9 mouse cellular contexts compared by ENCODE assay signal in the genomic region with DNA sequence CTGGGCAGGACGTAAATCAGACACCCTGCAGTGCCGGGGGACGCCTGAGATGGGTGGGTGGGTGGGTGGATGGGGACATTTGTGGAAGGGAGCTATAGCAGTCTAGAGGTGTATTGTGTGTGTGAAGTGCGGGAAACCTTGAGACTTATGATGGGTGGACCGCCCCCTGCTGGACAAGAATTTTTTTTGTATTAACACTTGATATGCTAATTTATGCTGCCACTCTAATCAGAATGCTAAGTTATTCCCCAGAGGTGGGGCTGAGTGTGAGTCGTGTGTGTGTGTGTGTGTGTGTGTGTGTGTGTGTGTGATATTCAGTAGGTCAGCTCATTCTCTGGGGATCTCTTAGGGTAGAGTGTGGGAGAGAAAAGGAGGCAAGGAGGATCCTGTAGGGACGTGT. TPM values are rescaled to one million over a fixed set of nuclear protein-coding genes. Genes with fewer than 3 reads are reported as not detected.
DNase-seq lines count a peak whose midpoint lies in the region; ATAC-seq and TF ChIP-seq lines count a peak whose summit lies in the region.
"Had no signal": no experiment of that assay in that cellular context is flagged by ENCODE, and none has a peak within 500 bp of the region (broad histone marks: within the 10 kb centered on the region; RNA-seq: fewer than 3 reads in every experiment).

No protein-coding gene starts in this region.

- H3K4me1 ChIP-seq in lung, postnatal 0 days (ENCODE audit: insufficient read depth, low read depth, low read length): peaks cover 18% of the 10 kb centered on the region
- peaks cover 8% of the 10 kb centered on the region; the same call in 1 of the 2 replicates for H3K4me1 ChIP-seq in bone marrow macrophage, adult 2 months (ENCODE audit: control insufficient read depth, insufficient read depth, low read length)
- peaks cover 65% of the 10 kb centered on the region for H3K4me1 ChIP-seq in forebrain, embryonic 12.5 days
- peaks cover 10 to 20% of the 10 kb centered on the region in 2 experiments for H3K4me1 ChIP-seq in liver, embryonic 14.5 days (replicated peaks; ENCODE audit: control insufficient read depth in 2 of 2, insufficient read depth in 2 of 2, low read length in 1 of 2)
- 0 out of 2 replicates have a peak, but pooled peaks cover 2% of the 10 kb centered on the region for H3K4me1 ChIP-seq in stomach, postnatal 0 days (replicated peaks; ENCODE audit: control insufficient read depth, insufficient read depth)

- H3K9ac ChIP-seq in lung, postnatal 0 days (replicated peaks; ENCODE audit: low read depth): no peak overlapping the region
- peak overlapping the region; percentile 88; the same call in 1 of the 2 replicates for H3K9ac ChIP-seq in forebrain, embryonic 12.5 days
- H3K9ac ChIP-seq in liver, embryonic 14.5 days (replicated peaks): no peak overlapping the region
- H3K9ac ChIP-seq in stomach, postnatal 0 days (ENCODE audit: low read length): no peak overlapping the region

- DNase-seq in lung, postnatal 0 days (ENCODE audit: low spot score): peak; percentile 68
- no peak for DNase-seq in lung, postnatal 14 days
- peak in 1 of 3 experiments; percentile 50 for DNase-seq in liver, embryonic 14.5 days (ENCODE audit: low read depth in 3 of 3, low spot score in 3 of 3)
- no peak for DNase-seq in stomach, postnatal 0 days (ENCODE audit: low spot score)
- no peak for DNase-seq in right cerebral cortex, postnatal 25 days
- DNase-seq in layer of hippocampus, postnatal 36 days: no peak

- peaks cover 21% of the 10 kb centered on the region for H3K27me3 ChIP-seq in lung, postnatal 0 days (replicated peaks; ENCODE audit: insufficient read depth, low read length)
- no peaks in the 10 kb centered on the region for H3K27me3 ChIP-seq in forebrain, embryonic 12.5 days
- peaks cover 56% of the 10 kb centered on the region for H3K27me3 ChIP-seq in liver, embryonic 14.5 days (ENCODE audit: control insufficient read depth, insufficient read depth, low read length)
- no peaks in the 10 kb centered on the region for H3K27me3 ChIP-seq in stomach, postnatal 0 days (ENCODE audit: control insufficient read depth, insufficient read depth, low read length)

- no peak for ATAC-seq in lung, postnatal 0 days
- ATAC-seq in forebrain, embryonic 12.5 days (ENCODE audit: low FRiP score): no peak
- ATAC-seq in liver, embryonic 14.5 days (ENCODE audit: insufficient read depth): no peak
- no peak for ATAC-seq in stomach, postnatal 0 days (ENCODE audit: low FRiP score, low TSS enrichment)

- no peaks in the 10 kb centered on the region for H3K36me3 ChIP-seq in lung, postnatal 0 days (ENCODE audit: insufficient read depth, low read length)
- H3K36me3 ChIP-seq in forebrain, embryonic 12.5 days (replicated peaks): peaks cover 19% of the 10 kb centered on the region
- no peaks in the 10 kb centered on the region for H3K36me3 ChIP-seq in liver, embryonic 14.5 days (replicated peaks; ENCODE audit: control insufficient read depth, insufficient read depth, low read depth)
- no peaks in the 10 kb centered on the region for H3K36me3 ChIP-seq in stomach, postnatal 0 days (ENCODE audit: control insufficient read depth, insufficient read depth, low read length)

- H3K27ac ChIP-seq in lung, postnatal 0 days (ENCODE audit: low read length): no peak overlapping the region
- no peak overlapping the region for H3K27ac ChIP-seq in bone marrow macrophage, adult 2 months (ENCODE audit: insufficient read depth, low read depth, low read length)
- peak overlapping the region; percentile 90 for H3K27ac ChIP-seq in forebrain, embryonic 12.5 days
- no peak overlapping the region for H3K27ac ChIP-seq in liver, embryonic 14.5 days
- H3K27ac ChIP-seq in stomach, postnatal 0 days (replicated peaks): no peak overlapping the region

- H3K4me2 ChIP-seq in lung, postnatal 0 days (replicated peaks; ENCODE audit: low read depth, low read length): no peak overlapping the region
- peak overlapping the region; percentile 94 for H3K4me2 ChIP-seq in forebrain, embryonic 12.5 days
- no peak overlapping the region for H3K4me2 ChIP-seq in liver, embryonic 14.5 days (ENCODE audit: low read depth)
- H3K4me2 ChIP-seq in stomach, postnatal 0 days (replicated peaks; ENCODE audit: low read depth): no peak overlapping the region

- H3K4me3 ChIP-seq in lung, postnatal 0 days (ENCODE audit: low read depth, low read length): no peak overlapping the region
- H3K4me3 ChIP-seq in bone marrow macrophage, adult 2 months (ENCODE audit: insufficient read depth, low read length): peak overlapping the region; percentile 8
- H3K4me3 ChIP-seq in forebrain, embryonic 12.5 days (replicated peaks): peak overlapping the region; percentile 77
- no peak overlapping the region for H3K4me3 ChIP-seq in liver, embryonic 14.5 days (ENCODE audit: insufficient read depth in 1 of 2, low read depth in 2 of 2, low read length in 2 of 2)
- no peak overlapping the region for H3K4me3 ChIP-seq in stomach, postnatal 0 days (ENCODE audit: low read depth, low read length)

- no peak for TF ChIP-seq POLR2A in bone marrow macrophage, adult 2 months (IDR thresholded peaks at IDR 0.05; ENCODE audit: borderline replicate concordance, low read depth, low read length)

- H3K9me3 ChIP-seq in lung, postnatal 0 days (ENCODE audit: low read length): no peaks in the 10 kb centered on the region
- H3K9me3 ChIP-seq in forebrain, embryonic 12.5 days: no peaks in the 10 kb centered on the region
- no peaks in the 10 kb centered on the region for H3K9me3 ChIP-seq in liver, embryonic 14.5 days (ENCODE audit: control insufficient read depth, low read length)
- no peaks in the 10 kb centered on the region for H3K9me3 ChIP-seq in stomach, postnatal 0 days (ENCODE audit: control insufficient read depth, low read length)

- peak; percentile 57 for TF ChIP-seq CTCF in lung, postnatal 0 days (IDR thresholded peaks at IDR 0.05)
- TF ChIP-seq CTCF in bone marrow macrophage, adult 2 months (IDR thresholded peaks at IDR 0.05; ENCODE audit: low read depth, low read length): no peak
- peak; percentile 56 for TF ChIP-seq CTCF in liver, embryonic 14.5 days (IDR thresholded peaks at IDR 0.05; ENCODE audit: low read depth)
- TF ChIP-seq CTCF in stomach, postnatal 0 days (IDR thresholded peaks at IDR 0.05; ENCODE audit: low read depth): peak; percentile 66

- WGBS in lung, postnatal 0 days: 29% methylated on average over 7 of the region's 7 CpGs
- WGBS in forebrain, embryonic 12.5 days: 14% methylated on average over 7 of the region's 7 CpGs
- WGBS in liver, embryonic 14.5 days (ENCODE audit: insufficient replicate concordance): 32% methylated on average over 7 of the region's 7 CpGs
- WGBS in stomach, postnatal 0 days: 32% methylated on average over 7 of the region's 7 CpGs

- no peak for TF ChIP-seq EP300 in lung, postnatal 0 days (IDR thresholded peaks at IDR 0.05)
- TF ChIP-seq EP300 in liver, embryonic 14.5 days (IDR thresholded peaks at IDR 0.05; ENCODE audit: low read depth): no peak
- TF ChIP-seq EP300 in stomach, postnatal 0 days (optimal IDR thresholded peaks at IDR 0.05): no peak

RNA-seq across cellular contexts. Expression of a gene that starts 2.9 kb away (rescaled TPM):
- polyA plus RNA-seq in lung, postnatal 0 days (2015; fragmentation: Nextera tagmentation; extraction: Ambion mirVana): 2.0 and 2.5 TPM in 2 replicates
- 0.60 TPM in 1 of 2 replicates, not detected in the other for polyA plus RNA-seq in bone marrow macrophage, adult 2 months (2012; ENCODE audit: insufficient read depth, insufficient read length, missing spikeins)
- 118 and 147 TPM in 2 replicates for polyA plus RNA-seq in forebrain, embryonic 12.5 days (2016; fragmentation: Nextera tagmentation; extraction: Ambion mirVana)
- 0.81 TPM in 2 replicates for polyA plus RNA-seq in liver, embryonic 14.5 days (2012; rRNA removed)
- 1.0 and 2.1 TPM in 2 replicates for polyA plus RNA-seq in liver, embryonic 14.5 days (2014; fragmentation: Nextera tagmentation; extraction: Ambion mirVana)
- polyA plus RNA-seq in stomach, postnatal 0 days (2015; fragmentation: Nextera tagmentation; extraction: Ambion mirVana): 1.9 TPM in 2 replicates
- 100 to 1,000 TPM; 108 to 109 TPM for total RNA-seq in layer of hippocampus, postnatal 36 days (2021)

RNA-seq across cellular contexts. Expression of a gene that starts 17.5 kb away (rescaled TPM):
- polyA plus RNA-seq in lung, postnatal 0 days (2015; fragmentation: Nextera tagmentation; extraction: Ambion mirVana): 222 and 246 TPM in 2 replicates
- polyA plus RNA-seq in bone marrow macrophage, adult 2 months (2012; ENCODE audit: insufficient read depth, insufficient read length, missing spikeins): not detected in 2 replicates
- polyA plus RNA-seq in forebrain, embryonic 12.5 days (2016; fragmentation: Nextera tagmentation; extraction: Ambion mirVana): 14.8 and 16.5 TPM in 2 replicates
- polyA plus RNA-seq in liver, embryonic 14.5 days (2012; rRNA removed): 1.5 and 2.5 TPM in 2 replicates
- 2.3 TPM in 2 replicates for polyA plus RNA-seq in liver, embryonic 14.5 days (2014; fragmentation: Nextera tagmentation; extraction: Ambion mirVana)
- polyA plus RNA-seq in stomach, postnatal 0 days (2015; fragmentation: Nextera tagmentation; extraction: Ambion mirVana): 53.3 and 64.8 TPM in 2 replicates
- total RNA-seq in layer of hippocampus, postnatal 36 days (2021): 10 to 100 TPM; 25.9 to 26.0 TPM

RNA-seq across cellular contexts. Expression of a gene that starts 24.9 kb away (rescaled TPM):
- 429 and 453 TPM in 2 replicates for polyA plus RNA-seq in lung, postnatal 0 days (2015; fragmentation: Nextera tagmentation; extraction: Ambion mirVana)
- 0.91 TPM in 1 of 2 replicates, not detected in the other for polyA plus RNA-seq in bone marrow macrophage, adult 2 months (2012; ENCODE audit: insufficient read depth, insufficient read length, missing spikeins)
- 42.2 and 45.0 TPM in 2 replicates for polyA plus RNA-seq in forebrain, embryonic 12.5 days (2016; fragmentation: Nextera tagmentation; extraction: Ambion mirVana)
- 14.6 and 15.6 TPM in 2 replicates for polyA plus RNA-seq in liver, embryonic 14.5 days (2012; rRNA removed)
- polyA plus RNA-seq in liver, embryonic 14.5 days (2014; fragmentation: Nextera tagmentation; extraction: Ambion mirVana): 22.3 and 23.6 TPM in 2 replicates
- polyA plus RNA-seq in stomach, postnatal 0 days (2015; fragmentation: Nextera tagmentation; extraction: Ambion mirVana): 638 and 692 TPM in 2 replicates
- 10 to 100 TPM; 16.1 to 19.2 TPM for total RNA-seq in layer of hippocampus, postnatal 36 days (2021)

RNA-seq across cellular contexts. Expression of a gene that starts 58.4 kb away (rescaled TPM):
- polyA plus RNA-seq in lung, postnatal 0 days (2015; fragmentation: Nextera tagmentation; extraction: Ambion mirVana): 123 and 134 TPM in 2 replicates
- 1.9 TPM in 1 of 2 replicates, not detected in the other for polyA plus RNA-seq in bone marrow macrophage, adult 2 months (2012; ENCODE audit: insufficient read depth, insufficient read length, missing spikeins)
- 0.76 and 1.4 TPM in 2 replicates for polyA plus RNA-seq in forebrain, embryonic 12.5 days (2016; fragmentation: Nextera tagmentation; extraction: Ambion mirVana)
- 0.39 and 1.3 TPM in 2 replicates for polyA plus RNA-seq in liver, embryonic 14.5 days (2012; rRNA removed)
- polyA plus RNA-seq in liver, embryonic 14.5 days (2014; fragmentation: Nextera tagmentation; extraction: Ambion mirVana): 2.6 and 4.8 TPM in 2 replicates
- 192 and 201 TPM in 2 replicates for polyA plus RNA-seq in stomach, postnatal 0 days (2015; fragmentation: Nextera tagmentation; extraction: Ambion mirVana)
- total RNA-seq in layer of hippocampus, postnatal 36 days (2021): not detected
- polyA plus RNA-seq: erythroblast, embryonic 14.5 days had no signal

Comparison
In these comparisons a context has a peak if more than half of its experiments do, and no peak if none do; other contexts are left out.
1. H3K4me3 ChIP-seq: peak in bone marrow macrophage, adult 2 months (single experiment) and forebrain, embryonic 12.5 days (single experiment); none in lung, postnatal 0 days (single experiment), liver, embryonic 14.5 days (0 of 2) and stomach, postnatal 0 days (single experiment).
2. RNA of a gene that starts 2.9 kb away (polyA plus RNA-seq): 118 to 147 TPM in forebrain, embryonic 12.5 days; 2.0 to 2.5 TPM in lung, postnatal 0 days, 1.9 TPM in stomach, postnatal 0 days, 0.81 to 2.1 TPM in liver, embryonic 14.5 days and 0.60 TPM in bone marrow macrophage, adult 2 months; every median in the first group is over 10 times any median in the second.